Mouse (Mus musculus) cerebellum, postnatal 10 days (tissue): ENCODE results near the gene Galk1.
A peak's percentile ranks its signal among the peaks of the same experiment; 100 is the strongest.

ENCODE experiments used
- DNase-seq, 2 experiments: peaks; one replicate each; pipeline ENCODE4 v3.0.0; 2021; ENCODE audit warnings: mixed read lengths in 2 of 2

Galk1 gene

DNA sequence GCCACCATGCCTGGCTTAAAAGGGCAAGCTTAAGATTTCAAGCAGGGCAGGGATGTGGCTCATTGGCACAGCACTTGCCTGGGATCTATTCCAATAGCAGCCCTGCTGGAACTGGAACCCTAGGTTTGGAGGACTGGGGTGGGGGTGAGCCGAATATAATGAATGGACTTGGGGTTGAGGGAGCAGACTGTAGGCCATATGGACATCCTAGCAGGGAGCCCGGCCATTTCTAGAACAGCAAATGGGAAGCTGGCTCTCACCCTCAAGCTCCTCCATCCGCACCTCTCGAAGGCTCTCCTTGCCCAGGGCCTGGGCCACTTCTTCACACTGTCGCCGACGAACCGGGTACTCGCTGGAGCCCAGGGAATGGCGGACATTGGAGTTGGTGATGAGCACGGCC lies 2.9 kb downstream of the Galk1 start:
- peak; percentile 94 to 97 for DNase-seq

DNA sequence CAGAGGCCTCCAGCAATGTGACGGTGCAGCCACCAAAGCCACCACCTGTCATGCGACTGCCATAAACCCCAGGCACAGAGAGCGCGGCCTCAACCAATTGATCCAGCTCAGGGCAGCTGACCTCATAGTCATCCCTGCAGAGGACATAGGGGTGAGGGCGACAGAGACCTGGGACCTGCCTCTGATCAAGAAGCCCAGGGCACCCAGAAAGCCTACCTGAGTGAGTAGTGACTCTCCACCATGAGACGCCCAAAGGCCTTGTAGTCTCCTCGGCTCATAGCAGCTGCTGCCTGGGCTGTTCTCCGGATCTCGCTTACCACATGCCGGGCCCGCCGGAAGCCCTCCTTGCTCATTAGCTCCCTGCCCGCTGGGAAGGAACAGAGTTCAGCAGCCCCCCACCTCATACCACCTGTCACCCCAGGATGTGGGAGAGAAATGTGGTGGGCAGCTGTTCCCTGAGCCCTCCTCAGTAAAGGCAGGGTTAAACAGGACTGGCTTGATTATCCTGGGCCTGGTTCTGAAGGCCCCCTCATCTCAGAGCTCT lies 3.6 kb downstream of the Galk1 start:
- DNase-seq, result peak; percentile 72 to 80

DNA sequence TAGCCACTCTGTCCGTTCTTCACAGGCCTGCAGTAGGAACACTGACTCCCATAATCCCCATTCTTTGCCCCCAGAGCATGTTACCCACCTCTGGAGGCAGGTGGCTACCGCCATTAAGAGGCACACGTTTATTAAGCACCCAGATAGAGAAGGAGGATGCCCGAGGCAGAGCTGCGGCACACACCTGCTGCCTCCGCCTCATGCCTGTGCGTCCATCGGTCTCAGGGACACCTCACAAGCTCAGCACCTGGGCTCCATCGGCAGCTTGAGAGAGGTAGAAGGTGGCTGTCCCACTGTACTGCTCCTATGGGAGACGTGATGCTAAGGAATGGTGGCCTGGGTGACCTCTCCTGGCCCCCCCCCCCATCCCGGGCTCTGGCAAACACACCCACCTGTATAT lies 4.1 kb downstream of the Galk1 start:
- DNase-seq, result no peak

DNA sequence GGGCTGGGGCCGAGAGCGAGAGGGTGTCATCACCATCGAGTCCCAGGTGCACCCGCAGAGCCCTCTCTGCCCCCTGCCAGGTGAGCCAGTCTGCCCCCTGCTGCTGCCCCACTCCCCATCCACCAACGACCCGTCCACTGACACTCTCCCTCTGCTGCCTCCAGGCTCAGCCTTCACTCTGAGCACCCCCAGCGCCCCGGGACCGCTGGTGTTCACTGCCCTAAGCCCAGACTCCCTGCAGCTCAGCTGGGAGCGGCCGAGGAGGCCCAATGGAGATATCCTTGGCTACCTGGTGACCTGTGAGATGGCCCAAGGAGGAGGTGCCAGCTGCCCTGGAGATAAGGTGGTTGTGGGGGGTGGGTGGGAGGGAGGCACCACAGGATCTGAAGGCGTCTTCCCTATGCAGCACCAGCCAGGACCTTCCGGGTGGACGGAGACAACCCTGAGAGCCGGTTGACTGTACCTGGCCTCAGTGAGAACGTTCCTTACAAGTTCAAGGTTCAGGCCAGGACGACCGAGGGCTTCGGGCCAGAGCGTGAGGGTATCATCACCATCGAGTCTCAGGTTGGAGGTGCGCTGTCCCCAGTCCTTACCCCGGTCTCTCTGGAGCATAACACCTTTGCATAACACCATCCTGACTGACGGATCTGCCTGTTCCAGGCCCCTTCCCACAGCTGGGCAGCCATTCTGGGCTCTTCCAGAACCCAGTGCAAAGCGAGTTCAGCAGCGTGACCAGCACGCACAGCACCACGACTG lies 5.2 kb downstream of the Galk1 start:
- DNase-seq, result peak in 1 of 2 experiments; percentile 41

DNA sequence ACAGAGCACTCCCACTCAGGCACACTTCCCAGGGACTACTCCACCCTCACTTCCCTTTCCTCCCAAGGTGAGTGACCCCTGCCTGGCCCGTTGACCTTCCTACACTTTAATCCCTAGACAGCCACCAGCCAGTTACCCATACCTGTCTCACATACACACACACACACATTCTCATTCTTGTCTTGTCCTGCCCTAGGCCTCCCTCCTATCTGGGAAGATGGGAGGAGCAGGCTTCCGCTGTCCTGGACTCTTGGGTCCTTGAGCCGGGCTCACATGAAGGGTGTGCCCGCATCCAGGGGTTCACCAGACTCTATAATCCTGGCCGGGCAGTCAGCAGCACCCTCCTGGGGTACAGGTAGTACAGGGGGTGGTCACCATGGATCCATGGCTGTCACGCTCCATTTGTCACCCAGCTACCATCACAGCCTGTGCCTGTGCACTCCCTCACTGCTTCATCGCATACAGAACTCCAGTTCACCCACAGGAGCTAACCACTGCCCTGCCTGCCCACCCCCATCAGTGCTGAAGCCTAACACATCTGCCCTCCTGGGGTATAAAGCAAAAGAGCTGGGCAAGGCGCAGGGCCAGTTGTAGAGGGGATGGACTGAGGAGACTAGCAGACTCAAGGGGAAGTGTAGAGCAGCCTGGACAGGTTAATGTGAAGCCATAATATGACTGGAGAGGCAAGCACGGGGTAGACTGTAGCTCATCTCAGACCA lies 6.7 kb downstream of the Galk1 start:
- no peak for DNase-seq

DNA sequence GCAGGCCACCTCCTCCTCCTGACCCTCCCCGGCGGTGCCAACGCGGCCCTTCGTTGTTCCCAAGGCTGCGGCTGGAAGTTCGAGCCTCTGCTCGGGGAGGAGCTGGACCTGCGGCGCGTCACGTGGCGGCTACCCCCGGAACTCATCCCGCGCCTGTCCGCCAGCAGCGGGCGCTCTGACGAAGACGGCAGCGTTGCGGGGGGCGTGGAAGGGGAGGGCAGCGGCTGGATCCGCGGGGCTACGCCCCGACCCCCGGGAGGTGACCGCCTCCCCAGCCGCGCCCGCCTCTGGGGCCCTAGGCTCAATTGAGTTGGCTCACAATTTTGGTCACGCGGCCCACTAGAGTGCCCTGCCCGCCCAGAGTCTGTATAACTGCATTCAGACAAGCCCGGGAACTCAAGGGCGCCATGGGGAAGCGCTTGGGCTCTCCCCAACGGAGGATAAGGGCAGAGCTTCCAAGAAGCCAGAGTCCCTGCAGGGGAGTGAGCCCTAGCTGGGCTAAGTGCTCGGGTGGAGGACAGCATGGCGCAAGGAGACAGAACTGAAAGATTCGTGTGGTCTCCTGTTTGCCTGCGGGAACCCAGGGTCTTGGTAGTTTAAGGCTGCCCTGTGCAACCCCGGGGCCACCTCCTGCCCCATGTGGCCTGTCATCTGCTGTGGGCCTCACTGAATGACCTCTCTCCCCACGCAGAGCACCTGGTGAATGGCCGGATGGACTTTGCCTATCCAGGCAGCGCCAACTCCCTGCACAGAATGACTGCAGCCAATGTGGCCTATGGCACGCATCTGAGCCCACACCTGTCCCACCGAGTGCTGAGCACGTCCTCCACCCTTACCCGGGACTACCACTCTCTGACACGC lies 7.4 kb downstream of the Galk1 start:
- peak; percentile 77 to 82 for DNase-seq

DNA sequence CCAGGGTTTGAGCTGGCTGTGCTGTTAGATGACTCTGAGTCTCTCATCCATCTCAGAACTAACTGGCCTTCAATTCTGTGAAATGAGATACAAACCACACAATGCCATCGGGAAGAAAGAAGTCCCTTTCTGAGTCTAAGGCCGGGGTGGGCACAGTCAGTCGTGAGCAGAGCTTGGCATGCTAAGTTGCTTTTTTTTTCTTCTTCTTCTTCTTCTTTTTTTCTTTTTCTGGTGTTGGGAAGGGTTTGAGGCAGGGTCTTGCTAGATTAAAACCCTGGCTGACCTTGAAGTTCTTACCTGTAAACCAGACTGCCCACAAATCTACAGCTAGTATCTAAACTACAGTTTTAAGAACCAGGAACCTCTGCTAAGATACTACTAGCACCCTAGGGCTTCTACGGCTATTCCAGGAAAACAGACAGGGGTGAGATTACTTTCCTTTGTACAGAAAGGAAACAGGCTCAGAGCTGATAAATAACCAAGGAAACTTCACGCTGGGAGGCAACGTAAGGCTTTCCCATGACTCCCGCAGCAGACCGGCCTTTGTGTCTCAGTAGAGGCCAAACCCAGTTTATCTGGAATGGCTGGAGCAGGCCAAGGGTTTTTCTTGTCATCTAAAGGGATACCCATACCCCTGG lies 8.2 kb downstream of the Galk1 start:
- DNase-seq, result no peak

DNA sequence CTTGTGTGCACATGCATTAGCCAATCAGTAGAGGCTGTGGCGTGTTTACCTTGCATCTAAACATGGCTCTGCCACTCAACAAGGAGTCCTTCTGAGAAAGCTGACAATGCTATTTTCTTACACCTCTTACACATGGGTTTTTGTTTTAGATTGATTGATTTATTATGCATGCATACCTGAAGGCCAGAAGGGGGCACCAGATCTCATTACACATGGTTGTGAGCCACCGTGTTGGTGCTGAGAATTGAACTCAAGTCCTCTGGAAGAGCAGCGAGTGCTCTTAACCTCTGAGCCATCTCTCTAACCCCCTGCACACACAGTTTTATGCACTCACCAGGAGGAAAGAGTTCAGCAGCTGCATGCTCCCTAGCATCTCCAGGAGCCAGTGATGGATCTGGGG lies 9.6 kb downstream of the Galk1 start:
- DNase-seq, result no peak

DNA sequence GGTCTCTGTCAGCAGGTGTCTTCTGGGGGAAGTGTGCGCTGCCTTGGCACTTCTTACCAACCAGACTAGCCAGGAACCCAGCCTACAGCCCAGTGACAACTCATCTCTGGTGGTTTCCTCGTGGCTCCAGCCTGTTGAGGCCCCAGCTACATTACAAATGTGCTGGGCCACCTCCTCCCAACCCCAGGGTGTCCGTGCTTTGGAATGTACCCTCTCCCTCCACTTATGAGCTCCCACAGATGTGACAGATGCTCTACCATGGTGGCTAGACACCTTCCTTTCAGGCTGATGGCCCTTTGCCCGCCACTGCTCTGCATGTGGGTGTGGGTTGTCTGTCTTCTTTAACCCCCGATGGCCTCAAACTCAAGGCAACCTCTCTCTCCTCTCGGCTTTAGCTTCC lies 10.8 kb downstream of the Galk1 start:
- DNase-seq, result no peak

DNA sequence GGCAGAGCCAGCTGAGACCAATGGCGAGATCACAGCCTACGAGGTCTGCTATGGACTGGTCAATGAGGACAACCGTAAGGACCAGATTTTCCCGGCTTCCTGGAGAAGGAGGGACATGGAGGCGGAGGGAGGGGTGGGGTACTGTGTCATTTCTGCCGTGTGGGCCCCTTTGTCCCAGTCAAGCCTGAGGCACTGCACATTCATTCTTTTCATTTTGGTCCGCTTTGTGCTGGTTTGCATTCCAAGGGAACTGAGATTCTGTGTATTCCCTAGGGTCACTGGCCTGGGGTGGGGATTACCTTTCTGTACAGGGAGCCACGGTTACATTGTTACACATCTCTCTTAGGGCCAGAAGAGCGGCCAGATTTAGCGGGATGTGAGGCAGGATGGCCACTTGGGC lies 11.9 kb downstream of the Galk1 start:
- no peak for DNase-seq

DNA sequence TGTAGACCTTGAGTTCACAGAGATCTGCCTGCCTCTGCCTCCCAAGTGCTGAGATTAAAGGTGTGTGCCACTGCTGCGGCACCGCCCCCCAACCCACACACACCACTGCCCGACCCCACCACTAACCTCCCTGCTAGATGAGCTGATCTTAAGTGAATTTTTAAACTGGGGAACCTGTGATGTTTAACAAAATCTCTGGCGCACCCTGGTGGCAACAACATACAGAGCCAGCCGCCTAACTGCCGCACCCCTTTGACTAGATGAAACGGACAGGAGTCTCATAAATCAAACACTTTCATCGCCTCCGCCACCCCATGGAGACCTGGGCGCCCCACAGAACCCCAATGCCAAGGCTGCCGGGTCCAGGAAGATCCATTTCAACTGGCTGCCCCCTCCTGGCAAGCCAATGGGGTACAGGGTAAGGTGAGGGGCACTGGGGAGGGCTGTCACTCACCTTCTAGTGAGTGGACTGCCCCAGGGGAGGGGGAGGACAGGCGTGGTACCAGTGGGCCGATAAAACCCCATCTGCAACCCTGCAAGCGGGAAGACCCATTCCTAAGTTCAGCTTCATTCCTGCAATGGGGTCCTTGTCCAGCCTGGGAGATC lies 12.9 kb downstream of the Galk1 start:
- DNase-seq, result peak; percentile 90 to 93

DNA sequence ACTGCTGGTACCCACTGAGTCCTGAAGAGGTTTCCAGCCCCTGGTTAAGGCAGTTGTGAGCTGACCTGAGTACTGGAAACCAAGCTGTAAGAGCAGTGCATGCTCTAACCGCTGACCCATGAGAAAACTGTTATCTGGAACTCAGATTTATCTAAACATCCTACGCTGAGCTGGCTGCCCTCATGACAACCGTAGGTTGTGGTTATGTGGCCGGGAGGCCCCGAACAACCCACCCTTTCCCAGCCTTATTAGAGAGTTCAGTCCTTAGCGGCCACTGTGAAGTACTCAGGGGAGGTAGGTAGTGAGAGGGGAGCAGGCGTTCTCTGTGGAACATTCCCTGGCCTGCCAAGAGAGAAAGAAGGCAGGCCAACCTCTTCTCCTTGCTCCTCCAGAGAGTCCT lies 13.5 kb downstream of the Galk1 start:
- DNase-seq, result no peak

DNA sequence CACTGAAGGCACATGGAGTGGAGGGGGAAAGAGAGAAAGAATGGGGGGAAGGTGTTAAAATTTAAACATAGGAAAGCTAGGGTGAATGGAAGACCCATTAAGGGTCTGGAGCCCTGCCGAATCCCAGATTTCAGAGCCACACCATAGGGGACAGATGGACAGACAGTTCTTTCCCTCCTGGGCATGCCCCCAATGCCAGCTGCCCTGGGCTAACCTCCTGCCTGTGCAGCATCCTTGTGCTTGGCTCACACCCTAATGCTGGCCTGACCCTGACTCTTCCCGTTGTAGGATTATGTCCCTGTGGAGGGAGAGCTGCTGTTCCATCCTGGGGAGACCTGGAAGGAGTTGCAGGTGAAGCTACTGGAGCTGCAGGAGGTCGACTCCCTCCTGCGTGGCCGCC lies 14.9 kb downstream of the Galk1 start:
- peak; percentile 53 to 71 for DNase-seq

DNA sequence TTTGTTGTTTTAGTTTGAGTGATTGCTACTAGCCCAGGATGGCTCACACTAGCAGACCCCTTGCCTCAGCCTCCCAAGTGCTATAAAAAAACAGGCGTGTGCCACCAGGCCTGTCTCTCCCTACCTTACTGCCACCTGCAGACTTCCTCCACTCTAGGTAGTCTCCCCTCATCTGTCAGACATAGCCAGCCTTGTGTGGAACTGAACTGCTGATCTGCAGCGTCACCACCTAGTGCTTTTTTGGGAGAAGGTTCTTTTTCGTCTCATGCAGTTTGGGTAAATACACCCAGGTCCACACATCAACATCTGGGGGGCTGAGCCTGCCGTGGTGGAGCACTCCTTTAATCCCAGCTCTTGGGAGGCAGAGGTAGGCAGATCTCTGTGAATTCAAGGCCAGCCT lies 15.5 kb downstream of the Galk1 start:
- no peak for DNase-seq

DNA sequence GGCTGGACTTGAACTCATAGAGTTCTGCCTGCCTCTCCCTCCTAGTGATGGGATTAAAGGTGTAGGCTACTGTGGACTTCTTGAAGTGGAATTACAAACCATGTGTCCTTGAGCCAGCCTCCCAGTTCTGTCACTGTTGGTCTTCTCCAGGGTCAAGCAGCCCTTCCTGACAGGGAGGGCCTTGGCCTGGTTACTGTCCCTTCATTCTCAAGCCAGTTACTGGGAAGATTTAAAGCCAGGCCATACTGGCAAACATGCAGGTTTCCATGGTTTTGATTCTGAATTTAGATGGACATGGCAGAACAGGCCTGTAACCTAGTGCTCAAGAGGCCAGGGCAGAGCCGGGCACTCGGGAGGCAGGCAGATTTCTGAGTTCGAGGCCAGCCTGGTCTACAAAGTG lies 17.3 kb downstream of the Galk1 start:
- no peak for DNase-seq

DNA sequence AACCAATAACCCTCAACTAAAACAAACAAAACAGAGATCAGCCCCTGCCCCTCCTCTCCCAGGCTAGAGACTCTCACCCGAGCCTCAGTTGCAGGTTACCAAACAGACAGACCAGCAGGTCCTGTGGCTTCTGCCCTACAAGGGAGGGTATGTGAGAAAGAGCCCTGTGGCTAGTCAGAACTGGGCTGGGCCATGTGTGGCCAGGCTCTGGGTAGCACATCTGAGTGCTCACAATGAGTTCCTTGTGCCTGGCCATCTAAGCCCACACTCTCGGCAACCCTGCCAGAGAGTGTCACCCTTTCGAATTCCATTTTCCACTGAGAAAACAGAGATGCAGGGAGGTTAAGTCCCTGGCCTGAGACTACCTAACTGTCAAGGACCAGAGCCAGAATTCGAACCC lies 20.4 kb downstream of the Galk1 start:
- no peak for DNase-seq

DNA sequence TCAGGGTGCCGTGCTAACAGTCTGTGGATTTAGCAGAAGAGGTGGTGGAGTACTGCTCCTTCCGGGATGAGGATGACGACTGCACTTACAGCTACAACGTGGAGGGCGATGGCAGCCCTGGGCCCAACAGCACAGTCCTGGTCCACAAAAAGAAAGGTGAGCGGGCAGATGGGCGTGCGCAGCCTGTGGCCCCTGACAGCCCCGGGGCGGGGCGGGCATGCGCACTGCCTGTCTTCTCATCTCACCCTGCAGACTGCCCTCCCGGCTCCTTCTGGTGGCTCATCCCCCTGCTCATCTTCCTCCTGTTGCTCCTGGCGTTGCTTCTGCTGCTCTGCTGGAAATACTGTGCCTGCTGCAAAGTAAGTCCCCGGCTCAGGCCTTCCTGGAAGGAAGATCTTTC lies 22.8 kb downstream of the Galk1 start:
- DNase-seq, result no peak

DNA sequence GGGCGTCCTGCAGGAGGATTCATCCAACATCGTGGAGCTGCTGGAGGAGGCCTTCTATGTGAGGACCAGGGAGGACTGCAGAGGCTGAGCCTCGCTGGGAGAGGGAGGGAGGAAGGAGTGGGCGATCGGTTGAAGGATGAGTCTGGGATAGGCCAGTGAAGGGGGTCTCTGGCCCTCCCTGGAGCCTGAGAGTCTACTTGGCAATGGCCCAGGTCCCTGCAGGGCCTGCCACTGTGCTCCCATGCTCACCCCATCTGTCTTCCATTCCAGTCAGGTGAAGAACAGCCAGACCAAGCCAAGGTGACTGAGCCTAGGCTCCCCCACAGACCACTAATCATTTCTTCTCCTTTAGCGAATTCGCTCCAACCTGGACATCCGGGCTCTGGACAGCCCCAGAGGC lies 29.2 kb downstream of the Galk1 start:
- DNase-seq, result peak; percentile 69 to 77

DNA sequence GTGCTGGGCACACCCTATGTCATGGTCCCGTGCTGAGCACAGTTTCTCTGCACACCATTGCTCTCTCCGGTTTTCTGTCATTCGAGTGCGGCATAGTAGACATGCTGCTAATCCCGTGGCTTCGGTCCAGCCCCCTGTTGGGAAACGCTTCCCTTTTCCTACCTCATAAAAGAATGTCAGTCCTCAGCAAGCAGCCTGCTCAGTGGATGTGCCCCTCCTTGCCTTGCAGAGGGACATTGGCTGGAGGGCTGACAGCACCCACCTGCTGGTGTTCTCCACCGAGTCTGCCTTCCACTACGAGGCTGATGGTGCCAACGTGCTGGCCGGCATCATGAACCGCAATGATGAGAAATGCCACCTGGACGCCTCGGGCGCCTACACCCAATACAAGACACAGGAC lies 30.0 kb downstream of the Galk1 start:
- DNase-seq, result peak; percentile 76 to 80

DNA sequence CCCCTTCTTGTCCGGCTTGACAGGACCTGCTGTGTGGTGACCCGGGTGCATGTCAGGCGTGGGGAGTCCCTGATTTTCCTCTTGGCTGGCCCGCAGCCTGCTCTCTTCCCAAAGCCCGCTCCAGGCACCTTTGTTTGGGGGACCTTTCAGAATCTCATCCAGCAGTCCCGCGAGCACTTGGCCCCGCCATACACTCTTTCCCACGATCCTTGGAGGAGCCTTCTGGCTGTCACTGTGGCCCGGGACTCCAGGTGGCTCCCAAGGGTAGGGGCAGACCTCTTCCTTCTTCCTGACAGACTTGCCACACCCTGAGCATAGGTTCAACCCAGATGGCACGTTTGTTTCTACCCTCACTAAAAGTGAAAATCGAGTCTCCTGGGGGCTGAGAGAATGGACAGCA lies 37.0 kb downstream of the Galk1 start:
- DNase-seq, result no peak

DNA sequence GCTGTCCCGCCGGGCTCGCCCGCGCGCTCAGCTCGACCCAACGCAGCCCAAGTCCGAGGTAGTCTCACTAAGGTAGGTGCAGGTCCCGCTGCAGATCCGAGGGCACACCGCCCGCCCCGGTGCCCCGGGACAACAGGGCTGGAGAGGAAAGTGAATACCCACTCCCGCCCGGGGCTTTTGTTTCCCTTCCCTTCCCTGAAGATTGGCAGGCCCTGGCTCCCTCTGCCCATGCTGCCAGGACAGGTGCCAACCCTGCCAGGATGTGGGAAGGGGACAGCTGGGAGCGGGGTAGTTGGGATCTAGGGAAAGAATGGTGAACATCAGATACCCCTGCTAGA lies 37.5 kb downstream of the Galk1 start:
- DNase-seq, result peak; percentile 74 to 77

DNA sequence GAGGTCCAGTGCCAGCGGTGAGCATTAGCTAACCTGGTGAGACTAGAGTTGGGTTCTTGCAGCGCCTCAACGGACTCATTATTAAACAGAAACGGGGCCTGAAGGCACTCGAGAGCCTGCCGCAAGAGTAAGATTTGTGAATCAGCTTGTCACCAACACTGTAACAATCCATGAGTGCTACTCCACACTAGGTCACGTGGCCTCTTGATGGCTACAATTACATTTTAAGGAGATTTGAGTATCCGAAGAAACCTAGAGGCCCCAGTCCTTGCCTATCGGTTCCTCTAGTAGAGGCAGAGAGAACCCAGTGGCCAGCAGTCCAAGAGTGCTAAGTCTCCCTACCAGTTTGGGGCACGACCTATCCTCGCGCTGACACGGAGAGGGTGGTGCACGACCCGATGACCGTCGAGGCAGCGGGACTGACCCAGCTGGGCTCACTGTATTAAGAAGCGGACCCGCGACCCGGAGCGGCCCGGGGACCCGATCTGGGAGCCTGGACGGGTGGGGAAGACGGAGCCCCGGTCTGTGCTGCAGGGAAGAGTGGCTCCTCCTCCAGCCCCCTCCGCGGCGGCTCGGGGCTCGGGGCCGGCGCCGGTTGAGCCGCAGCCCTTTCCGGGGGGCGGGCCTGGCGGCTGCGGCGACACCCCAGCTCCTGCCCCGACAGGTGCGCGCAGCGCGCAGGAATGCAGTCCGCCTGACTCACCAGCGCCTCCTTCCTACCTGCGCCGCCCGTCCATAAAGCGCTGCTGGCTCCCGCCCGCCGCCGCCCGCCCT lies 38.0 kb downstream of the Galk1 start, which contains the start of gene Itgb4:
Itgb4 (plus strand) TSS at position 401 of the 774 bp plus-strand sequence.
- DNase-seq, result peak in 1 of 2 experiments; percentile 53
